Mouse (Mus musculus): ENCODE measurements at regions not wholly inside any gene's neighbourhood (a gene's known extent, or its start where the extent isn't known, plus 50 kb on each side); places are given as distances from the start of the nearest gene placed in this dataset.
A peak's percentile ranks its signal among the peaks of the same experiment; 100 is the strongest.

- DNase-seq (ENCODE audit: low read depth) = no peak
These were observed 140.6 kb upstream of the Marcks start for GRCm38 (mm10) chr10:37279316-37279715.

GRCm38 (mm10) chr10:37275857-37276256 lies 137.1 kb upstream of the Marcks start:
- DNase-seq (ENCODE audit: low read depth) = no peak

- no peak for DNase-seq (ENCODE audit: low read depth)
These were observed 136.6 kb upstream of the Marcks start for GRCm38 (mm10) chr10:37275271-37275670.

- DNase-seq (ENCODE audit: low read depth) = no peak
These were observed 133.2 kb upstream of the Marcks start for GRCm38 (mm10) chr10:37271967-37272366.

- no peak for DNase-seq (ENCODE audit: low read depth)
These were observed 131.7 kb upstream of the Marcks start for GRCm38 (mm10) chr10:37270236-37271000.

- no peak for DNase-seq (ENCODE audit: low read depth)
These were observed 128.2 kb upstream of the Marcks start for GRCm38 (mm10) chr10:37266909-37267308.

- no peak for DNase-seq (ENCODE audit: low read depth)
These were observed 122.2 kb upstream of the Marcks start for GRCm38 (mm10) chr10:37260791-37261488.

GRCm38 (mm10) chr10:37259186-37259585 lies 120.5 kb upstream of the Marcks start:
- DNase-seq (ENCODE audit: low read depth) = no peak

- DNase-seq (ENCODE audit: low read depth) = no peak
These were observed 118.8 kb upstream of the Marcks start for GRCm38 (mm10) chr10:37257544-37257943.

GRCm38 (mm10) chr10:37250934-37251521 lies 112.3 kb upstream of the Marcks start:
- DNase-seq (ENCODE audit: low read depth) = no peak

GRCm38 (mm10) chr10:37250157-37250556 lies 111.4 kb upstream of the Marcks start:
- no peak for DNase-seq (ENCODE audit: low read depth)

GRCm38 (mm10) chr10:37249511-37249910 lies 110.8 kb upstream of the Marcks start:
- no peak for DNase-seq (ENCODE audit: low read depth)

GRCm38 (mm10) chr10:37247121-37247520 lies 108.4 kb upstream of the Marcks start:
- no peak for DNase-seq (ENCODE audit: low read depth)

- no peak for DNase-seq (ENCODE audit: low read depth)
These were observed 104.4 kb upstream of the Marcks start for GRCm38 (mm10) chr10:37243136-37243535.

GRCm38 (mm10) chr10:37241821-37242263 lies 103.1 kb upstream of the Marcks start:
- DNase-seq (ENCODE audit: low read depth) = peak; percentile 59

GRCm38 (mm10) chr10:37240634-37241033 lies 101.9 kb upstream of the Marcks start:
- DNase-seq (ENCODE audit: low read depth) = no peak

- DNase-seq (ENCODE audit: low read depth) = no peak
These were observed 101.5 kb upstream of the Marcks start for GRCm38 (mm10) chr10:37240201-37240600.

- no peak for DNase-seq (ENCODE audit: low read depth)
These were observed 97.5 kb upstream of the Marcks start for GRCm38 (mm10) chr10:37236001-37236822.

- DNase-seq (ENCODE audit: low read depth) = no peak
These were observed 93.3 kb upstream of the Marcks start for GRCm38 (mm10) chr10:37231936-37232556.

- DNase-seq (ENCODE audit: low read depth) = no peak
These were observed 92.4 kb upstream of the Marcks start for GRCm38 (mm10) chr10:37231159-37231558.

- DNase-seq (ENCODE audit: low read depth) = peak; percentile 62
These were observed 89.2 kb upstream of the Marcks start for GRCm38 (mm10) chr10:37227889-37228288.

- no peak for DNase-seq (ENCODE audit: low read depth)
These were observed 83.0 kb upstream of the Marcks start for GRCm38 (mm10) chr10:37221730-37222129.

Data from fibroblast of lung, adult 2 months (primary cell).